Mouse (Mus musculus) limb, embryonic 14.5 days (tissue): Measurements from ENCODE around the gene Hist3h2ba. TPM values are rescaled to one million over a fixed set of nuclear protein-coding genes. Genes with fewer than 3 reads are reported as not detected.
"Not testable (repeated sequence)": the region's sequence is repeated elsewhere in the genome, so short reads cannot be mapped to it uniquely, and the experiment has no call there.

Source experiments
- ATAC-seq: fragments of 200-750 bp; cut with Nextera tagmentation; 2 replicates; pipeline ENCODE4 v1.8.0; 2017; ENCODE audit warnings: low read depth, moderate number of reproducible peaks, moderate TSS enrichment; ENCODE audit not compliant: low FRiP score
- DNase-seq: peaks from one replicate; pipeline ENCODE4 v3.0.0-alpha.2; 2015; ENCODE audit warnings: low spot score
- H3K27ac ChIP-seq: fragments of 300-500 bp; sonication (generic); replicated peaks from 2 replicates; pipeline ENCODE4 v1.5.1; 2014; ENCODE audit warnings: low read depth, mild to moderate bottlenecking, low read length, moderate library complexity, mixed read lengths
- H3K27me3 ChIP-seq: fragments of 300-500 bp; sonication (generic); 2 replicates; pipeline ENCODE4 v1.6.1; 2014; ENCODE audit warnings: low read length, mixed read lengths; ENCODE audit not compliant: control insufficient read depth, insufficient read depth
- H3K36me3 ChIP-seq: fragments of 300-500 bp; sonication (generic); 2 replicates; pipeline ENCODE4 v1.6.1; 2014; ENCODE audit warnings: mild to moderate bottlenecking, low read length, moderate library complexity, mixed read lengths; ENCODE audit not compliant: control insufficient read depth, insufficient read depth
- H3K4me1 ChIP-seq: fragments of 300-500 bp; sonication (generic); 2 replicates; pipeline ENCODE4 v1.6.1; 2014; ENCODE audit warnings: antibody characterized with exemption, low read length, mixed read lengths; ENCODE audit not compliant: control insufficient read depth, insufficient read depth
- H3K4me2 ChIP-seq: fragments of 300-500 bp; sonication (generic); replicated peaks from 2 replicates; pipeline ENCODE4 v1.6.1; 2014; ENCODE audit warnings: low read depth, mild to moderate bottlenecking, low read length, moderate library complexity; ENCODE audit not compliant: severe bottlenecking
- H3K4me3 ChIP-seq: fragments of 300-500 bp; sonication (generic); replicated peaks from 2 replicates; pipeline ENCODE4 v1.5.1; 2014; ENCODE audit warnings: low read length
- H3K9ac ChIP-seq: fragments of 300-500 bp; sonication (generic); 2 replicates; pipeline ENCODE4 v1.6.1; 2014; ENCODE audit warnings: mild to moderate bottlenecking, low read depth, low read length, moderate library complexity; ENCODE audit not compliant: severe bottlenecking
- H3K9me3 ChIP-seq: fragments of 300-500 bp; sonication (generic); 2 replicates; pipeline ENCODE4 v1.6.1; 2016; ENCODE audit warnings: low read length; ENCODE audit not compliant: control insufficient read depth
- POLR2A ChIP-seq: fragments of 200-500 bp; IDR thresholded peaks from 2 replicates; pipeline ENCODE4 v1.8.0; 2012; ENCODE audit warnings: inconsistent platforms, mild to moderate bottlenecking, moderate library complexity, borderline replicate concordance; ENCODE audit not compliant: insufficient read depth, insufficient read length; ENCODE audit errors: extremely low read depth
- WGBS: fragments of 180-500 bp; shearing (Covaris S2); extraction: QIAGEN DNeasy Blood & Tissue Kit; methylation state at CpG from one replicate; pipeline ENCODE4 v1.1.7; 2014; 5-methylcytosine and 5-hydroxymethylcytosine counted together
- polyA plus RNA-seq, 2 experiments: library from polyadenylated mRNA; depleted of rRNA in 1 of 2; stranded (reverse) in 1 of 2; unstranded in 1 of 2; fragments of >200 nt; fragmentation: Nextera tagmentation in 1 of 2; extraction: Ambion mirVana in 1 of 2; gene quantifications; 2 replicates each; pipeline versions ENCODE4 v1.2.1 to v1.2.3; 2012 to 2014

The Hist3h2ba gene
- polyA plus RNA-seq, 2 experiments, result 14.6 to 81.5 TPM

GRCm38 (mm10) chr11:58953351-58954169 is 4.8 kb downstream of the Hist3h2ba start:
- DNase-seq (peak; percentile 40), ATAC-seq (peak; percentile 4; the same call in 1 of the 2 replicates)
- no peak for TF ChIP-seq POLR2A
- H3K4me1 ChIP-seq, result peaks cover 21% of the 10 kb centered on the region; the same call in 1 of the 2 replicates
- WGBS, result 2% methylated on average over 29 of the region's 33 CpGs
- H3K4me3 ChIP-seq, result peak overlapping the region; percentile 68
- H3K9me3 ChIP-seq, result no peaks in the 10 kb centered on the region
- H3K36me3 ChIP-seq, result peaks cover 9% of the 10 kb centered on the region
- H3K9ac ChIP-seq, result peak overlapping the region; percentile 64
- peak overlapping the region; percentile 81 for H3K27ac ChIP-seq
- H3K27me3 ChIP-seq, result no peaks in the 10 kb centered on the region
- H3K4me2 ChIP-seq, result peak overlapping the region; percentile 86

GRCm38 (mm10) chr11:58954170-58954419 is 5.4 kb downstream of the Hist3h2ba start:
- DNase-seq, H3K36me3 ChIP-seq, H3K9me3 ChIP-seq, ATAC-seq, H3K27me3 ChIP-seq: not testable (repeated sequence)
- H3K9ac ChIP-seq, result peak overlapping the region; percentile 64
- peak overlapping the region; percentile 68 for H3K4me3 ChIP-seq
- 2% methylated on average over 12 of the region's 17 CpGs for WGBS
- H3K4me2 ChIP-seq, result peak overlapping the region; percentile 86
- peak overlapping the region; percentile 81 for H3K27ac ChIP-seq
- peaks cover 21% of the 10 kb centered on the region; the same call in 1 of the 2 replicates for H3K4me1 ChIP-seq

GRCm38 (mm10) chr11:58954420-58955142 is 5.9 kb downstream of the Hist3h2ba start, which contains the start of the genes Hist3h2a and Trim17:
Hist3h2a (plus strand) TSS chr11:58954685.
Trim17 (plus strand) TSS chr11:58954685.
- Histone ChIP-seq H3K27me3 (no peaks in the 10 kb centered on the region), H3K36me3 (peaks cover 9% of the 10 kb centered on the region), H3K27ac (peak within 1 kb of the TSS; percentile 96), H3K4me1 (peaks cover 21% of the 10 kb centered on the region; the same call in 1 of the 2 replicates), H3K4me3 (peak within 1 kb of the TSS; percentile 68), H3K4me2 (peak within 1 kb of the TSS; percentile 86), H3K9ac (peak within 1 kb of the TSS; percentile 86), H3K9me3 (no peaks in the 10 kb centered on the region)
- peak; percentile 90; the same call in 1 of the 2 replicates for TF ChIP-seq POLR2A
- under 1% methylated on average over 48 of the region's 49 CpGs for WGBS
- ATAC-seq (peak; percentile 94), DNase-seq (peak; percentile 100)

- peak overlapping the region; percentile 75 for H3K4me2 ChIP-seq
- no peaks in the 10 kb centered on the region for H3K9me3 ChIP-seq
- peak overlapping the region; percentile 96 for H3K27ac ChIP-seq
- ATAC-seq, result peak; percentile 9; the same call in 1 of the 2 replicates
- no peak for TF ChIP-seq POLR2A
- peak overlapping the region; percentile 68 for H3K4me3 ChIP-seq
- no peaks in the 10 kb centered on the region for H3K27me3 ChIP-seq
- H3K36me3 ChIP-seq, result peaks cover 9% of the 10 kb centered on the region
- peaks cover 20% of the 10 kb centered on the region; the same call in 1 of the 2 replicates for H3K4me1 ChIP-seq
- no peak for DNase-seq
- H3K9ac ChIP-seq, result peak overlapping the region; percentile 86
- 1% methylated on average over 18 of the region's 20 CpGs for WGBS
Observed at GRCm38 (mm10) chr11:58955143-58955867, 6.6 kb downstream of the Hist3h2ba start.

DNA sequence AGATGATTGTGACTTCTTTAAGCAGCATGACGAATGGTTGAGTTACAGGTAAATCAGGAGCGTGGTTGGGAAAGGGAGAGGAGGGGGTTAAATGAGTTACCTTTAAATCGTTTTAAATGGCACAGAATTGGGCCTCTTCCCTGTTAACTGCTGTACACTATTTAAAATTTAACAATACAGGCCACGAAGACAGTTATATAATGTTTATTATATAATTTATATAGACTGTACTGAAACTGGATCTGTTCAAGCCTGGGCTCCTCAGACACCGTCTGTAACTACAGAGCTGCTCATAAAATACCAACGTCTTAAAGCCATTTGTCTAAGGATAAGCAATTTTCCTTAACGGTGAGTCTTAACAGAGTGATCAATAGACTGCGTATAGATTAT is 7.1 kb downstream of the Hist3h2ba start:
- H3K4me3 ChIP-seq, result peak overlapping the region; percentile 68
- H3K27me3 ChIP-seq, result no peaks in the 10 kb centered on the region
- DNase-seq (no peak), ATAC-seq (no peak)
- TF ChIP-seq POLR2A, result no peak
- WGBS, result 16% methylated on average over 8 of the region's 8 CpGs
- peaks cover 9% of the 10 kb centered on the region for H3K36me3 ChIP-seq
- peaks cover 20% of the 10 kb centered on the region; the same call in 1 of the 2 replicates for H3K4me1 ChIP-seq
- H3K9me3 ChIP-seq, result no peaks in the 10 kb centered on the region
- peak overlapping the region; percentile 96 for H3K27ac ChIP-seq
- peak overlapping the region; percentile 75 for H3K4me2 ChIP-seq
- H3K9ac ChIP-seq, result peak overlapping the region; percentile 86
